Mouse (Mus musculus) midbrain, embryonic 13.5 days (tissue): Measurements from ENCODE around the gene Rps6kb2. TPM values are rescaled to one million over a fixed set of nuclear protein-coding genes. Genes with fewer than 3 reads are reported as not detected.
A peak's percentile ranks its signal among the peaks of the same experiment; 100 is the strongest.

Experiments
- ATAC-seq: fragments of 200-750 bp; cut with Nextera tagmentation; 2 replicates; pipeline ENCODE4 v1.8.0; 2017; ENCODE audit warnings: mild to moderate bottlenecking, moderate TSS enrichment, moderate library complexity
- H3K27ac ChIP-seq: fragments of 300-500 bp; sonication (generic); 2 replicates; pipeline ENCODE4 v1.5.1; 2015; ENCODE audit warnings: inconsistent platforms, mild to moderate bottlenecking, moderate library complexity
- H3K27me3 ChIP-seq: fragments of 300-500 bp; sonication (generic); 2 replicates; pipeline ENCODE4 v1.6.1; 2015; ENCODE audit warnings: mild to moderate bottlenecking, inconsistent platforms
- H3K36me3 ChIP-seq: fragments of 300-500 bp; sonication (generic); 2 replicates; pipeline ENCODE4 v1.6.1; 2015; ENCODE audit warnings: mild to moderate bottlenecking, inconsistent platforms
- H3K4me1 ChIP-seq: fragments of 300-500 bp; sonication (generic); replicated peaks from 2 replicates; pipeline ENCODE4 v1.6.1; 2015; ENCODE audit warnings: inconsistent platforms
- H3K4me2 ChIP-seq: fragments of 300-500 bp; sonication (generic); replicated peaks from 2 replicates; pipeline ENCODE4 v1.6.1; 2015; ENCODE audit warnings: moderate library complexity, mild to moderate bottlenecking, inconsistent platforms
- H3K4me3 ChIP-seq: fragments of 300-500 bp; sonication (generic); replicated peaks from 2 replicates; pipeline ENCODE4 v1.5.1; 2015; ENCODE audit warnings: mild to moderate bottlenecking, inconsistent platforms
- H3K9ac ChIP-seq: fragments of 300-500 bp; sonication (generic); replicated peaks from 2 replicates; pipeline ENCODE4 v1.6.1; 2015; ENCODE audit warnings: mild to moderate bottlenecking, inconsistent platforms
- H3K9me3 ChIP-seq: fragments of 300-500 bp; sonication (generic); 2 replicates; pipeline ENCODE4 v1.6.1; 2016; ENCODE audit warnings: mild to moderate bottlenecking, inconsistent platforms
- WGBS: fragments of 180-500 bp; shearing (Covaris S2); methylation state at CpG from one replicate; pipeline ENCODE4 v1.1.7; 2015; 5-methylcytosine and 5-hydroxymethylcytosine counted together
- polyA plus RNA-seq: library from polyadenylated mRNA; unstranded; fragments of >200 nt; fragmentation: Nextera tagmentation; extraction: Ambion mirVana; gene quantifications from 2 replicates; pipeline ENCODE4 v1.2.1, GENCODE M21; 2015

Rps6kb2 gene
- polyA plus RNA-seq, 1 experiment from 2014 or later = 62.9 TPM

DNA sequence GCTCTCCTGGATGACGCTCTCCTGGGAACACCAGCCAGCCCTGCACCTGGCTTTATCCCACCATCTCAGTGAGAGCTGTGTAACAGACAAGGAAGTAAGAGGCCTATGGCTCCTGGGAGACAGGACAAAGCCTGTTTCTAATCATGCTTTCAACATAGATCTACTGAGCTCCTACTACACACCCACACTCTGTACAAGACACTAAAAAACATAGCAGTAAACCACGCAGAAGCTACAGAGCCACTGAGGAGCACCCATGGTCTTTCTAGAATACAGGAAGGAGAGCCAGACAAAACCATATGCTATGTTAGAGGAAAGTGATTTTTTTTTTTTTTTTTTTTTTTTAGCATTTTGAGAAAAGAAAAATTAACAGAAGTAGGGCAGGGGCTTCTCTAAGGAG is 44.8 kb downstream of the Rps6kb2 start:
- no peaks in the 10 kb centered on the region for H3K27me3 ChIP-seq
- 91% methylated on average over 2 of the region's 2 CpGs for WGBS
- no peaks in the 10 kb centered on the region for H3K9me3 ChIP-seq
- H3K36me3 ChIP-seq = peaks cover 53% of the 10 kb centered on the region
- no peak overlapping the region for H3K4me3 ChIP-seq
- H3K4me1 ChIP-seq = peaks cover 10% of the 10 kb centered on the region
- ATAC-seq = no peak
- no peak overlapping the region for H3K27ac ChIP-seq
- H3K9ac ChIP-seq = no peak overlapping the region
- no peak overlapping the region for H3K4me2 ChIP-seq

DNA sequence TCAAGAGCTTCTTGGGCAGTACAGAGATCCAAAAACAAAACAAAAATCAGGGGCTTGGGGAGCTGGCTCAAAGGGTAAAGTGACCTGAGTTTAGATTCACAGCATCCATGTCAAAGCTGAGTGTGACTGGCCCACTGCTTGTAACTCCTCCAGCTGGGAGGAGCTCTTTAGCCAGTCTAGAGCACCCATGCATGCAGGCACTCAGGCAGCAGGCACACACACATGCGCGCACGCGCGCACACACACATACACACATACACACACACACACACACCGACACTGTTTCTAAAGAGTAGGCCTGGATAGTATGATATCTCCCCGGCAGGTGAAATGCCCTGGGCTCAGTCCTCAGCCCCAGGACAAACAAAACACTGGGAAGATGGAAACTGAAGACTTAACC is 46.1 kb downstream of the Rps6kb2 start:
- no peak overlapping the region for H3K4me3 ChIP-seq
- no peaks in the 10 kb centered on the region for H3K9me3 ChIP-seq
- H3K4me2 ChIP-seq = no peak overlapping the region
- no peak overlapping the region for H3K9ac ChIP-seq
- no peak overlapping the region for H3K27ac ChIP-seq
- 96% methylated on average over 7 of the region's 7 CpGs for WGBS
- H3K36me3 ChIP-seq = peaks cover 66% of the 10 kb centered on the region
- ATAC-seq = no peak
- H3K27me3 ChIP-seq = no peaks in the 10 kb centered on the region
- peaks cover 10% of the 10 kb centered on the region for H3K4me1 ChIP-seq

DNA sequence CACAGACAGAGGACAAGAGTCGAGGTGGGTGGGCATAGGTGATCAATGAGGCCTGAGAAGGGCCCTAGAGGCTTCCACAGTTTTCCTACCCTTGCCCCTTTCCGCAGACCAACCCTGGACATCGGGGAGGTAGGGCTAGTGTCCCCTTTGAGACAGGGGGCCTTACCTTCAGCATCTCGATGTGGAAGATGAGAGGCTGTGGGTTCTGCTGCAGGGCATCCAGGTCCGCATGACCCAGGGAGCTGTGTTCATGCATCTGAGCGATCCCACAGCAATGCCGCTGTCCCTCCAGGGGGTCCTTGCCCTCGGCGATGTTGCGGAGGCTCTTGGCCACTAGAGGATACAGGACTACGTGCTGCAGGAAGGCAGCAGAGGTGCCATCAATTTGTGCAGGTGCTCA is 47.3 kb downstream of the Rps6kb2 start:
- 84% methylated on average over 11 of the region's 11 CpGs for WGBS

DNA sequence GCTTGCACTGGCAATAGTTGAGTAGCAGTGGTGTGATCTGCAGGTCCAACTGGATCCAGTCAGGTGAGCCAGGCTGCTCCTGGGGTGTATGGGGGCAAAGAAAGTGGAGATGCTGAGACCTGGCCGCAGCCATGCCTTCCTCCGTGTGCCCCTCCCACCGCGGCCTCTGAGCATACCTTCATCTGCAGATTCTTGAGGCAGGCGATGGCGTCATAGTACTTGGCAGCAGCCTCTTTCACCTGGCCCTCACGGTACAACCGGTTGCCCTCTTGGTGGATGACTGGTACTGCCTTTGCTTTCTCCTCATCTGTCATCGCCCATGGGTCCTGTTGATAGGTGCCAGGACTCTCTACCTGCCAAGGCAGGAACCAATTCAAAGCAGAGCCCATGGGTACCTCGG is 48.0 kb downstream of the Rps6kb2 start:
- no peak overlapping the region for H3K27ac ChIP-seq
- WGBS = 95% methylated on average over 10 of the region's 10 CpGs
- H3K4me1 ChIP-seq = peaks cover 2% of the 10 kb centered on the region
- H3K9ac ChIP-seq = no peak overlapping the region
- H3K27me3 ChIP-seq = no peaks in the 10 kb centered on the region
- H3K9me3 ChIP-seq = no peaks in the 10 kb centered on the region
- no peak overlapping the region for H3K4me3 ChIP-seq
- no peak for ATAC-seq
- no peak overlapping the region for H3K4me2 ChIP-seq
- peaks cover 85% of the 10 kb centered on the region for H3K36me3 ChIP-seq

More for the DNA sequence above, 47.3 kb downstream of the Rps6kb2 start:
- H3K9ac ChIP-seq = no peak overlapping the region
- no peak overlapping the region for H3K4me3 ChIP-seq
- peaks cover 78% of the 10 kb centered on the region for H3K36me3 ChIP-seq
- ATAC-seq = no peak
- no peak overlapping the region for H3K27ac ChIP-seq
- H3K4me2 ChIP-seq = no peak overlapping the region
- H3K4me1 ChIP-seq = peaks cover 9% of the 10 kb centered on the region
- H3K9me3 ChIP-seq = no peaks in the 10 kb centered on the region
- no peaks in the 10 kb centered on the region for H3K27me3 ChIP-seq

DNA sequence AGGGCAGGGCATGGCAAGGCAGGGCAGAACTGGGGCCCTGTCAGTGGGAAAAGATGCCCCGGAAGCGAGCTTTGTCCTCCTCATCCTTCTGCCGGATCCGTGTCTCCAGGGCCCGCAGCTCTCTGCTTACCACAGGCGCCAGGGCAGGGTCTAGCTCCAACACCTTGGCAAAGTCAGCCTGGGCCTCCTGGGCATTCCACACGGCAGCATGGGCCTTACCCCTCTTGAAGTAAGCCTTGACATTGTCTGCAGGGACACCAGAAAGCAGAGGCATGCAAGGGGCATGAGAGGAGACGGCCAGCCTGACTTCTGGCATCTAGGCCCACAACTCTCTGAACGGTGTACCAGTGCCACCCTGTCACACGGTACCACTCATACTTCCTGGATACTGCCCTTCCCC is 48.6 kb downstream of the Rps6kb2 start:
- Histone ChIP-seq H3K27ac (no peak overlapping the region), H3K9ac (no peak overlapping the region; the same call in 1 of the 2 replicates), H3K36me3 (peaks cover 90% of the 10 kb centered on the region), H3K9me3 (no peaks in the 10 kb centered on the region), H3K4me2 (no peak overlapping the region), H3K4me1 (no peaks in the 10 kb centered on the region; the same call in 1 of the 2 replicates), H3K27me3 (no peaks in the 10 kb centered on the region), H3K4me3 (no peak overlapping the region)
- no peak for ATAC-seq
- WGBS = 95% methylated on average over 10 of the region's 10 CpGs

DNA sequence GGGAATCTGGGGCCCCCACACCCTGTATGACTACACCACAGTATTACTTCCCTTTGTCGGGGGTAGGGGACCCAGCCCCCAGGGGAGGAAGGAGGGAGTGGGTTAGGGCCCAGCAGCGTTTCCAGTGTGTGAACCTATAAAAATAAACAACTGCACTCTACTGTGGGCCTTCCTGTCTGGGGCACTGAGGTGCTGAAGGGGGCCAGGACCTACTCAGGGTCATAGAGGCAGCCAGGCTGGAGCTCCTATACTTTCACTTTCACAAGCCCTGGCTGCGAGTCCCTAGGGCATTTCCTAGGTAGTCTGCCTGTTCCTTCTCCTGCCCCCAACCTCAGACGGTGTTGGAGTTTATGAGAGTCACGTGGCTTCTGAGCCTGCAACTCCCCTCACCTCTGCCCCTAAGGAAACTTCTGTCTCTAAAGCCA is 49.3 kb downstream of the Rps6kb2 start:
- no peaks in the 10 kb centered on the region for H3K9me3 ChIP-seq
- no peaks in the 10 kb centered on the region for H3K27me3 ChIP-seq
- H3K27ac ChIP-seq = no peak overlapping the region; the same call in 1 of the 2 replicates
- no peaks in the 10 kb centered on the region for H3K4me1 ChIP-seq
- ATAC-seq = no peak
- H3K9ac ChIP-seq = no peak overlapping the region
- H3K36me3 ChIP-seq = peaks cover 94% of the 10 kb centered on the region
- WGBS = 83% methylated on average over 5 of the region's 5 CpGs
- H3K4me2 ChIP-seq = no peak overlapping the region
- no peak overlapping the region for H3K4me3 ChIP-seq

DNA sequence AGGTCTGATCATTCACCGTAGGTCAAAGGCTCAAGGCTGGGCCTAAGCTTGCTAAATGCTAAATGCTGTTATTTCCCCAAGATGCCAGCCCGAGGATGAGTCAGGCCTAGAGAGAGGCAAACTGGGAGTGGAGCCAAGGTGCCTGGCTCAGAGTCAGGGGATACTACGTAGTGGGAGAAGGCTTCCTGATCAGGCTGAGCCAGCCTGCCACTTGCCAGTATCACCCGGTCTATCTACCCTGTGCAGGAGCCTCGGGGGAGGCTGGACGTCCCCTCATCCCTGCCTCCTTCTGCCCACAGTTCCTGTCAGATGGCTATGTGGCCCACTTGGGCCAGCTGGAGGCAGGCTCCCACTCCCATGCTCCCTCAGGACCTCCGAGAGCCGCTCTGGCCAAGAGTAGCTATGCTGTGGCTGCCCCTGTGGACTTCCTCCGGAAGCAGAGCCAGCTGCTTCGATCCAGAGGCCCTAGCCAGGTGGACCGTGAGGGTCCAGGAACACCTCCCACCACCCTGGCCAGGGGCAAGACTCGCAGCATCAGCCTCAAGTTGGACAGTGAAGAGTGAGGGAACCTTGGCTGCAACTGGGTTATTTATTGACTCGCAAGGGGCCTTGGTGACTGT is 49.9 kb downstream of the Rps6kb2 start:
- Histone ChIP-seq H3K4me3 (no peak overlapping the region), H3K36me3 (peaks cover 96% of the 10 kb centered on the region)
- WGBS = 86% methylated on average over 13 of the region's 13 CpGs

DNA sequence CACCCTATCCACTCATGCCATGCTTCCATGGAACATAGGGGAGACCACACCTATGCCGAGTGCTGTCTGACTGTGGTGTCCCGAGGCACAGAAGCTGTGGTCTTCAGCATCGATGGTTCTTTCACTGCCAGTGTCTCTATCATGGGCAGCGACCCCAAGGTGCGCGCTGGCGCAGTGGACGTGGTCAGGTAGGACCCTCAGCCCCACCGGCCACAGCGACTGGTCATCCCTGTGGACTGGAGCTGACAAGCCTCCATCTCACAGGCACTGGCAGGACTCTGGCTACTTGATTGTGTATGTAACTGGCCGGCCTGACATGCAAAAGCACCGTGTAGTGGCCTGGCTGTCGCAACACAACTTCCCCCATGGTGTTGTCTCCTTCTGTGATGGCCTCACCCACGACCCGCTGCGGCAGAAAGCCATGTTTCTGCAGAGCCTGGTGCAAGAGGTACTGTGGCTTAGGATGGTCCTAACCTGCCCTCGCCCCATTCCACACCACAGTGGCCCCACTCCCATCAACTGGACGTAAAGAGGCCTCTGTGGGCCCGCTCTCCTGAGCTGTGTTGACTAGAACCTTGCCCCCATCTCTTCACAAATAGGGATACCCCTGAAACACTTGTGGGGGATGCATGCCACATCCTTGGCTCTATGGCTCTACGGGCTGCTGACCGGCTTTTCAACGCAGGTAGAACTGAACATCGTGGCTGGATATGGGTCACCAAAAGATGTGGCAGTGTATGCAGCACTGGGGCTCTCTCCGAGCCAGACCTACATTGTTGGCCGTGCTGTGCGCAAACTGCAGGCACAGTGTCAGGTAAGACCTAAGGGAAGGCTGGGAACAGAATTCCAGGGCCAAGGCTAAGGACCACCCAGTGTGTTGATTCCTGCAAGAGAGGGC is 50.8 kb downstream of the Rps6kb2 start:
- Histone ChIP-seq H3K27ac (no peak overlapping the region), H3K4me2 (no peak overlapping the region), H3K36me3 (peaks cover 97% of the 10 kb centered on the region), H3K9me3 (no peaks in the 10 kb centered on the region), H3K4me3 (no peak overlapping the region), H3K27me3 (no peaks in the 10 kb centered on the region), H3K9ac (no peak overlapping the region), H3K4me1 (no peaks in the 10 kb centered on the region)
- ATAC-seq = no peak
- WGBS = 96% methylated on average over 26 of the region's 26 CpGs

More for the DNA sequence above, 49.9 kb downstream of the Rps6kb2 start:
- Histone ChIP-seq H3K27ac (no peak overlapping the region; the same call in 1 of the 2 replicates), H3K4me1 (no peaks in the 10 kb centered on the region), H3K27me3 (no peaks in the 10 kb centered on the region), H3K9me3 (no peaks in the 10 kb centered on the region), H3K4me2 (no peak overlapping the region), H3K9ac (no peak overlapping the region)
- 0 out of 2 replicates have a peak, but pooled peaks have one; percentile 18 for ATAC-seq

DNA sequence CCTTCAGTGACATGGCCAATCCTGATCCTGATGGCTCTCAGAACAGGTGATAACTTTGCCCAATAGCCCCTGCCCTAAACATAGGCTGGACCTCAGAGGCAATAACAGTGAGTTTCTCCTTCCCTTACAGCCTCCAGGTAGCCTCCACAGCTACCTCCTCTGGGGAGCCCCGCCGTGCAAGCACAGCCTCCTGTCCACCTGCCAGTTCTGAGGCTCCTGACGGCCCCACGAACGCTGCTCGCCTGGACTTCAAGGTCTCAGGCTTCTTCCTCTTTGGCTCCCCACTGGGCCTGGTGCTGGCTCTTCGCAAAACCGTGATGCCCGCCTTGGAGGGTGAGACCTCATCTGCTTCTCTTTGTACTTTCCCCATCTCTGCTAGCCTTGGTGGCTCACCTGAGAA is 54.6 kb downstream of the Rps6kb2 start:
- Histone ChIP-seq H3K4me2 (no peak overlapping the region), H3K4me3 (no peak overlapping the region), H3K9me3 (no peaks in the 10 kb centered on the region), H3K4me1 (no peaks in the 10 kb centered on the region), H3K27me3 (no peaks in the 10 kb centered on the region), H3K36me3 (peaks cover 92% of the 10 kb centered on the region), H3K9ac (no peak overlapping the region), H3K27ac (no peak overlapping the region)
- WGBS = 87% methylated on average over 9 of the region's 9 CpGs
- ATAC-seq = no peak

DNA sequence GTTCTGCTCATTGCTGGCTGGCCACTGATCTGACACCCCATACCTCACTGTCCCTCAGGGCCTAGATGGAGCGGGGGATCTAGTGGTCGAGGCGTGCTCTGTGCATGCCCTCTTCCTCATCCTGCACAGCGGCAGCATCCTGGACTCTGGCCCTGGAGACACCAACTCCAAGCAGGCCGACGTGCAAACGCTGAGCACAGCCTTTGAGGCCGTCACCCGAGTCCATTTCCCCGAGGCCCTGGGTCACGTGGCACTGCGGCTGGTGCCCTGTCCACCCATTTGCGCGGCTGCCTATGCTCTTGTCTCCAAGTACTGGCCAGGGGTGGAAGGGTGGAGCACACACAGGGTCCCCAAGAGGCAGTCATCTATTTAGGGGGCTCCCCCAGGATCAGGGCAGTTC is 56.5 kb downstream of the Rps6kb2 start:
- Histone ChIP-seq H3K27ac (no peak overlapping the region), H3K4me3 (no peak overlapping the region), H3K27me3 (peaks cover 7% of the 10 kb centered on the region), H3K9me3 (no peaks in the 10 kb centered on the region), H3K4me1 (peaks cover 7% of the 10 kb centered on the region), H3K4me2 (no peak overlapping the region), H3K36me3 (peaks cover 79% of the 10 kb centered on the region), H3K9ac (no peak overlapping the region)
- 92% methylated on average over 14 of the region's 14 CpGs for WGBS
- no peak for ATAC-seq

DNA sequence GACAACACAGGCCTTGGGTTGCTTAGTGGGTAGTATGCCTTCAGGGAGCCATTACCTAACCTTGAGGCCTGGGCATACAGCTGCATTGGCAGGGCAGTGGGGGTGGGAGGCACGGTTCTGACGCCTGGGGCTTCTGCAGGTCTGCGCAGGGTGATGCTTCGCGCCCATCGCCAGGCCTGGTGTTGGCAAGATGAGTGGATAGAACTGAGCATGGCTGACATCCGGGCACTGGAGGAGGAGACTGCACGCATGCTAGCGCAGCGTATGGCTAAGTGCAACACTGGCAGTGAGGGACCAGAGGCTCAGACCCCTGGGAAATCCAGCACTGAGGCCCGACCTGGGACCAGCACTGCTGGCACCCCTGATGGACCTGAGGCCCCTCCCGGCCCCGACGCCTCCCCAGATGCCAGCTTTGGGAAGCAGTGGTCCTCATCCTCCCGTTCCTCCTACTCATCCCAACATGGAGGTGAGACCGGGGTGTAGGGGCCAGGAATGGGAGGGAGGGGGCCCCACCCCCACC is 58.4 kb downstream of the Rps6kb2 start:
- 92% methylated on average over 16 of the region's 16 CpGs for WGBS
- Histone ChIP-seq H3K9ac (no peak overlapping the region), H3K9me3 (no peaks in the 10 kb centered on the region), H3K4me2 (no peak overlapping the region), H3K4me3 (no peak overlapping the region), H3K27ac (no peak overlapping the region), H3K27me3 (peaks cover 11% of the 10 kb centered on the region), H3K36me3 (peaks cover 60% of the 10 kb centered on the region), H3K4me1 (peaks cover 26% of the 10 kb centered on the region)
- no peak for ATAC-seq
